Mouse (Mus musculus): ENCODE results near the gene Kremen1.

- no peak for TF ChIP-seq CTCF (IDR thresholded peaks at IDR 0.05; ENCODE audit: low read depth, low read length)
- no peak for TF ChIP-seq POLR2A (IDR thresholded peaks at IDR 0.05; ENCODE audit: extremely low read depth, insufficient read depth, low read length)
These were observed 13.2 kb downstream of the Kremen1 start for GRCm38 (mm10) chr11:5248200-5248599.

Measured in liver, adult 2 months (tissue).